Mouse (Mus musculus): Measurements from ENCODE around the gene Btg4.

DNA sequence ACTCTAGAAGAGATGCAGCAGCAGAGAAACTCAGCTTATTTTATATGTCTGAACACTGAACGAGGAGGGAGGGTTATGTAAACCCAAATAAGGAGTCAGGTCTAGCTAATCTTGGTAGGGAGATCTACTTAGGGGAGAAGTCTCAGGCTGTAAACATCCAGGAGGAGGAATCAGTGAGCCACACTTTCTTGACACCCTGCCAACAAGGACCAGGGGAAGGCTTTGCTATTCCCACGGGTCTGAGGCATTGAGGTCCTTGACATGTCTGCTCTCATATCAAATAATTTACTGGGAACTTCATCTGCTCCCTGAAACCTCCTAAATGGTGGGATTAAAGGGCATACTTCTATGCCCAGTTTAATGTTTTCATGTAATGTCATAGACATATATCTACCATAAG is 35.6 kb downstream of the Btg4 start:
- TF ChIP-seq TAL1 (IDR thresholded peaks at IDR 0.05; ENCODE audit: low read length): no peak
- no peak for TF ChIP-seq GATA1 (IDR thresholded peaks at IDR 0.05; ENCODE audit: low read length)

Measured in erythroblast, embryonic 14.5 days (primary cell).